Mouse (Mus musculus): ENCODE results near the gene Dnlz. TPM values are rescaled to one million over a fixed set of nuclear protein-coding genes. Genes with fewer than 3 reads are reported as not detected.
A peak's percentile ranks its signal among the peaks of the same experiment; 100 is the strongest.

Dnlz gene
- polyA plus RNA-seq, 1 experiment from 2014 or later: 31.0 TPM

DNA sequence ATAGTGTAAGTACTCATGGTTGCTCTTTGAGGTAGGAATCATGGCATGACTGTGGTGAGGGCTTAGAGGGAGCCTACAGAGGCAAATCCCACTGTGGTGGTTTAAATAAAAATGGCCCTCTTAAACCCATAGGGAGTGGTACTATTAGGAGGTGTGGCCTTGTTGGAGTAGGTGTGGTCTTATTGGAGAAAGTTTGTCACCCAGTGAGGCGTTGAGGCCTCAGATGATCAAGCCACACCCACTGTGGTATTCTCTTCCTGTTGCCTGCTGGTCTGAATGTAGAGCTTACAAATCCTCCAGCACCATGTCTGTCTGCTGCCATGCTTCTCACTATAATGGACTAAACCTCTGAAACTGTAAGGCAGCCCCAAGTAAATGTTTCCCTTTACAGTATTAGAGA is 47.2 kb downstream of the Dnlz start:
- DNase-seq (ENCODE audit: low spot score) (no peak), ATAC-seq (ENCODE audit: insufficient number of reproducible peaks, low FRiP score, low TSS enrichment, low read depth) (no peak)
- H3K4me3 ChIP-seq (ENCODE audit: low read depth, low read length): no peak overlapping the region
- no peaks in the 10 kb centered on the region for H3K36me3 ChIP-seq (ENCODE audit: control insufficient read depth, insufficient read depth, low read length)
- H3K9ac ChIP-seq (ENCODE audit: low read length): no peak overlapping the region
- H3K27ac ChIP-seq (replicated peaks; ENCODE audit: low read depth, low read length): no peak overlapping the region
- H3K4me2 ChIP-seq (ENCODE audit: low read depth, severe bottlenecking): no peak overlapping the region
- H3K4me1 ChIP-seq (ENCODE audit: control insufficient read depth, insufficient read depth, low read length): peaks cover 9% of the 10 kb centered on the region
- H3K27me3 ChIP-seq (ENCODE audit: control insufficient read depth, insufficient read depth, low read length): 0 out of 2 replicates have a peak, but pooled peaks cover under 1% of the 10 kb centered on the region
- H3K9me3 ChIP-seq (ENCODE audit: control insufficient read depth, low read length): no peaks in the 10 kb centered on the region
- 70% methylated on average over 1 of the region's 1 CpGs for WGBS

DNA sequence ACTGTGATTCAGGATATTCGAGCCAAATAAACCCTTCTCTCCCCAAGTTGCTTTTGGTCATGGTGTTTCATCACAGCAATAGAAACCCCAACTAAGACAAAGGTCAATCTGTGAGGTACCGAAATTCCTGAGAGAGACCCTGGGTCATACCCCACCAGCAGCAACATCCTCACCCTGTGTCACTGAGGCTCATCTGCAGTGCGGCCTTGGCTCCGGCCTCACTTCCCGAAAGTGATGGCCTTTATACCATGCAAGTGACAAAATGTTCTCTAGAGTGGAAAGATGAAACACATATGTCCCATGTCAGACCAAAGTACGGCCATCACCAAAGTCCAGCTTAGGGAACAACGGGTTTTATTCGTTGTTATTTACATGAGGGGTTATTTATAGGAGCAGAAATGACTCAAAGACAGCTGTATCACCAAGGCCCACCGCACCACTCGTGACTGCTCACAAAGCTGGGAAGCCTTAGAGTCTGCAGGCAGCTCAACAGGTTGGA is 49.9 kb downstream of the Dnlz start:
- DNase-seq (ENCODE audit: low spot score) (no peak), ATAC-seq (ENCODE audit: insufficient number of reproducible peaks, low FRiP score, low TSS enrichment, low read depth) (no peak)
- Histone ChIP-seq H3K9ac (ENCODE audit: low read length) (no peak overlapping the region), H3K27ac (replicated peaks; ENCODE audit: low read depth, low read length) (no peak overlapping the region), H3K9me3 (ENCODE audit: control insufficient read depth, low read length) (no peaks in the 10 kb centered on the region), H3K4me2 (ENCODE audit: low read depth, severe bottlenecking) (no peak overlapping the region), H3K4me3 (ENCODE audit: low read depth, low read length) (no peak overlapping the region), H3K4me1 (ENCODE audit: control insufficient read depth, insufficient read depth, low read length) (peaks cover 9% of the 10 kb centered on the region), H3K27me3 (ENCODE audit: control insufficient read depth, insufficient read depth, low read length) (0 out of 2 replicates have a peak, but pooled peaks cover 3% of the 10 kb centered on the region), H3K36me3 (ENCODE audit: control insufficient read depth, insufficient read depth, low read length) (no peaks in the 10 kb centered on the region)
- 88% methylated on average over 10 of the region's 10 CpGs for WGBS

DNA sequence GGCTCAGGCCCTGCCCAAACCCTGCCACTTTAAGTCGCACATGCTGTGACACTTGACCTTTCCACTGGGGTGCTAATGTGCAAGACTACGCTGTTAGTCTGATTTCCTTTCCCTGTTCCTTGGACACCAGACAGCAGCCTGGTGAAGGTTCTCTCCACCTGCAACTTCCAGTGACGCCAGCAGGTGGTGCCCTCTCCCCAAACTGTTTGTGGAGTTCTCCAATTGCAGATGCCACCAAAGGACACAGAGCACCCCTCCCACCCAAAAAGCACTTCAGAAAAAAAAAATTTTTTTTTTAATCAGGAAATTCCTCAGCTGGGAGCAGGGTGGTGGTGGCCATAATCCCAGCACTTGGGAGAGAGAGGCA is 51.1 kb downstream of the Dnlz start:
- peak; percentile 93 for DNase-seq (ENCODE audit: low spot score)
- Histone ChIP-seq H3K9ac (ENCODE audit: low read length) (no peak overlapping the region), H3K4me1 (ENCODE audit: control insufficient read depth, insufficient read depth, low read length) (peaks cover 9% of the 10 kb centered on the region), H3K4me3 (ENCODE audit: low read depth, low read length) (no peak overlapping the region), H3K9me3 (ENCODE audit: control insufficient read depth, low read length) (no peaks in the 10 kb centered on the region; the same call in 1 of the 2 replicates), H3K4me2 (ENCODE audit: low read depth, severe bottlenecking) (no peak overlapping the region), H3K27me3 (ENCODE audit: control insufficient read depth, insufficient read depth, low read length) (0 out of 2 replicates have a peak, but pooled peaks cover 3% of the 10 kb centered on the region), H3K27ac (replicated peaks; ENCODE audit: low read depth, low read length) (no peak overlapping the region), H3K36me3 (ENCODE audit: control insufficient read depth, insufficient read depth, low read length) (no peaks in the 10 kb centered on the region)
- 1% methylated on average over 3 of the region's 3 CpGs for WGBS
- no peak for ATAC-seq (ENCODE audit: insufficient number of reproducible peaks, low FRiP score, low TSS enrichment, low read depth)

DNA sequence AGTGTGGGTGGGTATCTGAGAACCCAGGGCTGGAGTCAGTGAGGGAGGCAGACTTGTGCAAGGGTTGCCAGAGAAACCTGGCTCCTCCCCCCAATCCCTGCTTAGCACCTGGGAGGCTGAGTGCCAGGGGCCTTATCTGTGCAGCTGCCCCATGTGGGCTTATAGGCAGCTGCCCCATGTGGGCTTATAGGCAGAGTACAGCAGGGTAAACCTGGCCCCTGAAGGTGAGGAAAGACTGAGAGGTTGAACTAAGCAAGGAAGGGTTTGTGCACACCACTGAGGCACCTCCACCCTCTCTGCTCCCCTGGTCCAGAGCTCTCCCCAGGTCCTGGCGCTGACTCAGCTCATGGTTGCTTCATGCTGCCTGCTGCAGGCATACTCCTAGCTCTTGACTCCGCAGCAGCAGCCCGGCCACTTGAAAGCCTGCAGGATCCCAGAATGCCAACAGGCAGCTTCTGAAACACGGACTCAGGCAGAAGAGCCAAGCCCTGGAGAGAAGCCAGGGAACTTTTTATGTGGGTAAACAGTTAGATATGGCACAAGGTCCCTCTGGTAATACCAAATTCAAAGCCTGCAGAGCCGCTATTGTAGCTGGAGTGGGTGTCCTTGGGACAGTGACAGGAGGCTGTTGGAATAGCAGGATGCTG is 51.6 kb downstream of the Dnlz start:
- H3K27ac ChIP-seq (replicated peaks; ENCODE audit: low read depth, low read length): no peak overlapping the region
- H3K9ac ChIP-seq (ENCODE audit: low read length): no peak overlapping the region
- DNase-seq (ENCODE audit: low spot score): no peak
- no peaks in the 10 kb centered on the region; the same call in 1 of the 2 replicates for H3K9me3 ChIP-seq (ENCODE audit: control insufficient read depth, low read length)
- H3K4me3 ChIP-seq (ENCODE audit: low read depth, low read length): no peak overlapping the region
- no peak overlapping the region for H3K4me2 ChIP-seq (ENCODE audit: low read depth, severe bottlenecking)
- 0 out of 2 replicates have a peak, but pooled peaks cover 3% of the 10 kb centered on the region for H3K27me3 ChIP-seq (ENCODE audit: control insufficient read depth, insufficient read depth, low read length)
- H3K4me1 ChIP-seq (ENCODE audit: control insufficient read depth, insufficient read depth, low read length): peaks cover 9% of the 10 kb centered on the region
- H3K36me3 ChIP-seq (ENCODE audit: control insufficient read depth, insufficient read depth, low read length): no peaks in the 10 kb centered on the region
- no peak for ATAC-seq (ENCODE audit: insufficient number of reproducible peaks, low FRiP score, low TSS enrichment, low read depth)
- WGBS: 44% methylated on average over 5 of the region's 5 CpGs

DNA sequence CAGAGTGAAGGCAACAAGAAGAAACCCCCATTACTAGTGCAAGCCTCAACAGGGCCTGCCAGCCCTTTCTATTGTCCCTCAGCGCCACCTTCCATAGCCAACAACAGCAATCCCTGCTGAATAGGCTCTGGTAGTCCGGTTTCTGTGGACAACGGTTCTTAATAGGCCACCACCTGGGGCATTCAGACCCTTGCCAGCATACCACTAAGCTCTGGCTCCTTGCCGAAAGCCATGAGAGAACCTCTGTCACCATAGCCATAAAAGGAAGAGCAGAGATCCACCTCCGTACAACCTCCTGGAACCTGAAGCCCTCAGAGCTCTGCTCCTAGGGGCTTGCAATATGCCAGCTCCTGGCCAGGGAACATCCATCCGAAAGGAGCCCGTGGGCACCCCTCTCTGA is 52.6 kb downstream of the Dnlz start:
- H3K4me2 ChIP-seq (ENCODE audit: low read depth, severe bottlenecking): no peak overlapping the region
- H3K27ac ChIP-seq (replicated peaks; ENCODE audit: low read depth, low read length): no peak overlapping the region
- DNase-seq (ENCODE audit: low spot score): no peak
- no peak overlapping the region for H3K4me3 ChIP-seq (ENCODE audit: low read depth, low read length)
- WGBS: 46% methylated on average over 7 of the region's 7 CpGs
- H3K9ac ChIP-seq (ENCODE audit: low read length): no peak overlapping the region
- no peaks in the 10 kb centered on the region for H3K36me3 ChIP-seq (ENCODE audit: control insufficient read depth, insufficient read depth, low read length)
- ATAC-seq (ENCODE audit: insufficient number of reproducible peaks, low FRiP score, low TSS enrichment, low read depth): no peak
- 0 out of 2 replicates have a peak, but pooled peaks cover 3% of the 10 kb centered on the region for H3K27me3 ChIP-seq (ENCODE audit: control insufficient read depth, insufficient read depth, low read length)
- peaks cover 9% of the 10 kb centered on the region for H3K4me1 ChIP-seq (ENCODE audit: control insufficient read depth, insufficient read depth, low read length)
- no peaks in the 10 kb centered on the region; the same call in 1 of the 2 replicates for H3K9me3 ChIP-seq (ENCODE audit: control insufficient read depth, low read length)

DNA sequence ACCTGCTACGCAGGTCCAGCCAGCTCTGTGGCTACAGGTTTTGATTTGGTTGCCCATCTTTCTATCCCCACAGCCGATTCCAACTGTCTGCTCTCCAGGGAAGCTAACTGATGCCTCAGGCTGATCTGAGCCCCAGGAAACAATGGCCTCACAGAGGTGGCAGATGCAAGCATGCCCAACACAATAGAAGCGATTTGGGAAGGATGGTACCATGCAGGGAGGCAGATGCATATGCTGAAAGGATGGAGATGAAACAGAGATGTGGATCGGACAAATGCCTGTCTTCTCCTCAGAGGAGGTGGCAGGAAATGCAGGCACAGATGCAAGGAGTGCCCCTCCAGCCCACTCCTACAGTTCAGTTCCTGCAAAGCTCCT is 53.1 kb downstream of the Dnlz start:
- H3K9me3 ChIP-seq (ENCODE audit: control insufficient read depth, low read length): no peaks in the 10 kb centered on the region; the same call in 1 of the 2 replicates
- DNase-seq (ENCODE audit: low spot score) (no peak), ATAC-seq (ENCODE audit: insufficient number of reproducible peaks, low FRiP score, low TSS enrichment, low read depth) (no peak)
- no peak overlapping the region for H3K4me3 ChIP-seq (ENCODE audit: low read depth, low read length)
- no peak overlapping the region for H3K9ac ChIP-seq (ENCODE audit: low read length)
- H3K36me3 ChIP-seq (ENCODE audit: control insufficient read depth, insufficient read depth, low read length): no peaks in the 10 kb centered on the region
- H3K4me1 ChIP-seq (ENCODE audit: control insufficient read depth, insufficient read depth, low read length): peaks cover 9% of the 10 kb centered on the region
- WGBS: 26% methylated on average over 4 of the region's 4 CpGs
- H3K27me3 ChIP-seq (ENCODE audit: control insufficient read depth, insufficient read depth, low read length): 0 out of 2 replicates have a peak, but pooled peaks cover 3% of the 10 kb centered on the region
- no peak overlapping the region for H3K4me2 ChIP-seq (ENCODE audit: low read depth, severe bottlenecking)
- no peak overlapping the region for H3K27ac ChIP-seq (replicated peaks; ENCODE audit: low read depth, low read length)

DNA sequence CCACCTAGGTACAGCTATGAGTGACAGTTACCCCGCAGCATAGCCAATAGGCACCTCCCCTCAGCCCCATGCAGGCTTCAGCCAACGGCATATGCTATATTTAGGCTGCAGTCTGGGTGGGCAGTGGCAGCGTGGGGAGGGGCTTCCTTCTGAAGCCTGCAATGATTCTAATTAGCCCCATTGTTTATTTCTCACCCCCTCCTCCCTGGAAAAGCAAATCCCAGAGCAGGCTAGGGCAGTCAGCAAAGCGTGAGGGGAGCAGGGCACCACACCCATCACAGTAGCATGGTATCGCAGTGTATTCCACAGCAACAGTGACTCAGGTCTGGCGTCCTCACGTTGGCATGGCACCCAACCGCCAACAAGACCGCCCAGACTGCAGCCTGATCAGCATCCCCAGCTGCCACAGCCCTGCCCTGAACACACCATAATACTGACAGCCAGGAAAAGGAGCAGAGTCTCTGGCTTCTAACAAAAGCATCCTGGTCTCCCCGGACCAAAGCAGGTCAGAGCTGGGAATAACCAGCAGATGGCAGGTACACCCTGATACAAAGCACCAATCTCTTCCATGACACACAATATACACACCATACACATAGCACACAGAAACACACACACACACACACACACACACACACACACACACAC is 53.6 kb downstream of the Dnlz start:
- Histone ChIP-seq H3K4me2 (ENCODE audit: low read depth, severe bottlenecking) (no peak overlapping the region), H3K9ac (ENCODE audit: low read length) (no peak overlapping the region), H3K27me3 (ENCODE audit: control insufficient read depth, insufficient read depth, low read length) (0 out of 2 replicates have a peak, but pooled peaks cover 3% of the 10 kb centered on the region), H3K27ac (replicated peaks; ENCODE audit: low read depth, low read length) (no peak overlapping the region), H3K36me3 (ENCODE audit: control insufficient read depth, insufficient read depth, low read length) (no peaks in the 10 kb centered on the region), H3K4me3 (ENCODE audit: low read depth, low read length) (no peak overlapping the region), H3K9me3 (ENCODE audit: control insufficient read depth, low read length) (no peaks in the 10 kb centered on the region; the same call in 1 of the 2 replicates), H3K4me1 (ENCODE audit: control insufficient read depth, insufficient read depth, low read length) (peaks cover 9% of the 10 kb centered on the region)
- no peak for ATAC-seq (ENCODE audit: insufficient number of reproducible peaks, low FRiP score, low TSS enrichment, low read depth)
- DNase-seq (ENCODE audit: low spot score): peak; percentile 37
- WGBS: 7% methylated on average over 10 of the region's 10 CpGs
